Mouse (Mus musculus): ENCODE data around the gene Tbc1d10a.

Tbc1d10a gene

DNA sequence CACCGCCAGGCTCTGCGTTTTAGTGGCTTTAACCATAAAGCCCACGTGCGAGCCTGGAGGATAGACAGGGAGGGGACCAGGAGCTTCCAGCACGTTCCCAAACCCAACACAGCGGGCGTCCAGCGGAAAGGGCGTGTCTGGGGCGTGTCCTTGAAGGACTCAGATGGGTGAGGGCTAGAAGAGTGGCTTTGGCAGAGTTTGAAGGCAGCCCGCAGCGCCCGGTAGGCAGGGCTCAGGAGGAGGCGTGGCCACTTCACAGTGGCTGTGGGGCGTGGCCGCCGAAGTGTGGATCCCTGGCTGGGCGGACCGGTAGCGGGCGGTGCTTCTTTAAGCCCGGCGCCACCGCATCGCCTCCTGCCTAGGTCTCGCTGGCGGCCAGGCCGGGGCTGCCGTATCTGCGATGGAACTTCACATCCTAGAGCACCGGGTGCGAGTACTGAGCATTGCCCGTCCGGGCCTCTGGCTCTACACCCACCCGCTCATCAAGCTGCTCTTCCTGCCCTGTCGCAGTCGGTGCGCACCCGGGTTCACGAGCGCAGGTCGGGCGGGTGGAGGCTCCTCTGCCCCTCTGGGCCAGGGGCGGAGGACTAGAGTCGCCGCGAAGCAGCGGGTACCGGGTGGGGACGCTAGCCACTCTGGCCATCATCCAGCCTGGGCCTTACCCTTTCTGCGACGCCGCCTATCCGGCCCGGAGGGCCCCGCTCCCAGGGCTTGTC, 31.5 kb downstream of the Tbc1d10a start, which contains the start of gene Castor1:
Gene Castor1 (plus strand): TSS at position 312 of the 716 bp plus-strand sequence.
- peak; percentile 84 for DNase-seq

DNA sequence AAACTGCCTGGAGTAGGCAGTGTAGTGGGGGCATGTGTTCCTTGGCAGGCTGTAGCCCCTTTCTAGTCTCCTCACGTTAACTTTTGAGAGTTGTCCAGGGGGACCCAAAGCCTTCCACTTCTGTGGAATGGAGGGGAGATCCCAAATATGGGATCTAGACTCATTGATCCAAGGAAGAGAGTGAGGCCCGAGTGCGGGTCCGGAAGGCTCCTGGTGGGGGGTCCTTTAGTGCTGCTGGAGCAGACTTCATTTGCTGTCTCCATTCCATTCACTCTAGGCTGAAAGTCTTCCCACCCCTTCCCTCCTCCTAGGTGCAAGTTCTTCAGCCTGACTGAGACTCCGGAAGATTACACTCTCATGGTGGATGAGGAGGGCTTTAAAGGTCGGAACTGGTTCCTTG, 32.0 kb downstream of the Tbc1d10a start:
- DNase-seq = no peak

DNA sequence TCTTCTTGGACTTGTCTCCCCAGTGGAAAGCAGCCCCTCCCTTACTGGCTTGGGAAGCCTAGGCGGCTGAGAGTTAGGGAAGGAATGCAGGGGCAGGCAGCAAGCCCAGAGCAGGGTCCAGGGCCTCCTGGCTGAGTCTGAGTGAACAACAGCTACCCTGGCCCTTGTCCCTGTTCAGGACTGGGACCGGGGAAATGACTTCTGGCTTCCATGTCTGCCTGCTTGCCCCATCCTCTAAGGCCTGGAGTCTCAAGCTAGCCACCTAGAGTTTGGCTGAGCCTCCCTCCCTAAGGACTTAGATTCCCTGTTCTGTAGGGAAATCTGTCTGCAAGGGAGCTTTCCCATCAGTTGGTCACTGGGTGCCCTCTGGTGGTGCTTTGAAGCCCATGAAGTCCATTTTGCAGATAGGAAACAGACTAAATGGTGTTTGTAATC, 32.7 kb downstream of the Tbc1d10a start:
- DNase-seq = peak; percentile 36

DNA sequence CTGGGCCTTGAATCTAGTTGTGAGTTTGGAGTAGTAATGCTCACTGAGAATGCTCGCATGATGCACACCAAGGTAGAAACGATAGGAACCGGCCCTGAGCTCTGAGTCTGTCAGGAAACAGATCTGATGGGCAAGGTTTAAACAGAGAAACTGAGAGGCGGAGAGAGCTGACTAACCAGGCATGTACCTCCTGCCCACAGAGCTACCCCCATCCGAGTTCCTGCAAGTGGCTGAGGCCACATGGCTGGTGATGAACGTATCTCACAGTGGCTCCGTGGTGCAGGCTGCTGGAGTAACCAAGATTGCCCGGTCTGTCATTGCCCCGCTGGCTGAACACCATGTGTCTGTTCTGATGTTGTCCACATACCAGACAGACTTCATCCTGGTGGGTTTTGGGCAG, 33.3 kb downstream of the Tbc1d10a start:
- no peak for DNase-seq

DNA sequence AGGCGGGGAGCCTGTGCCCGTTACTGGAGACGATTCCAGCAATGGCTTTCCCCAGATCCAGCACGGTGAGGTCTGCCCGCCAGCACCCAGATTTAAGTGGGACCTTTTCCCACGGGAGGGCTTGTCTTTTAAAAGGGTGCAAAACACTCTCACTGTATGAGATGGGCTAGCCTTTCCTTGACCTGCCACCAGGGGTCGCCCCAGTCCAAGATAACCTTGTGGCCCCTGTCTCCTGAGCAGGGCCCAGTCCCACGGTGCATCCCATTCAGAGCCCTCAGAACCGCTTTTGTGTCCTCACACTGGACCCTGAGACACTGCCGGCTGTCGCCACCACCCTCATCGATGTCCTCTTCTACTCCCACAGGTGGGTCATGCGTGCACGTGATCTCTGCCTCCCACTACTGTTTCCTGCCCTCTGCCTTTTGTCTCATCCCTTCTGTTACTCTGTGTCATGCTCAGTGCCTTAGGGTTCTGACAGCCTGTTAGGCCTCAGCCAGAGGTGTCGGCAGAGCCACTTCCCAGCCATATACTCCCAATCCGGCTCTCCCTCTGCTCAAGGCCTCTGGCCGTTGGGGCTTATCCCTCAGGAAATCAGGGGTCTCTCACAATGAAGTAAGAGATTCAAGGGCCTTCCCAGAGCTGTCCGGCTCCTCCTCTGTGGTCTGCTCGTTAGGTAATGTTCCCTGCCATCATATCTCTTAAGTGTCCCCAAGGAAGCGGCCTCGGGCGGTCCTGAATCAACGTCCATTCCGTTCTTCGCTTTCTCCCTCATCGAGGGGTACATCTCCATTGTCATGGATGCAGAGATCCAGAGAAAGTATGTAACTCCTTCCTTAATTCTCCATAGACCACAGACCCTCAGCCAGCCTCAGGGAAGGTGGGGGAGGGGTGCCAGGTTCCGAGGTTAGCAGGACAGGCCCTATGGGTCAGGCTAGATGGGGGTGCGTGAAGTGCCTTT, 34.1 kb downstream of the Tbc1d10a start:
- DNase-seq = peak; percentile 87

DNA sequence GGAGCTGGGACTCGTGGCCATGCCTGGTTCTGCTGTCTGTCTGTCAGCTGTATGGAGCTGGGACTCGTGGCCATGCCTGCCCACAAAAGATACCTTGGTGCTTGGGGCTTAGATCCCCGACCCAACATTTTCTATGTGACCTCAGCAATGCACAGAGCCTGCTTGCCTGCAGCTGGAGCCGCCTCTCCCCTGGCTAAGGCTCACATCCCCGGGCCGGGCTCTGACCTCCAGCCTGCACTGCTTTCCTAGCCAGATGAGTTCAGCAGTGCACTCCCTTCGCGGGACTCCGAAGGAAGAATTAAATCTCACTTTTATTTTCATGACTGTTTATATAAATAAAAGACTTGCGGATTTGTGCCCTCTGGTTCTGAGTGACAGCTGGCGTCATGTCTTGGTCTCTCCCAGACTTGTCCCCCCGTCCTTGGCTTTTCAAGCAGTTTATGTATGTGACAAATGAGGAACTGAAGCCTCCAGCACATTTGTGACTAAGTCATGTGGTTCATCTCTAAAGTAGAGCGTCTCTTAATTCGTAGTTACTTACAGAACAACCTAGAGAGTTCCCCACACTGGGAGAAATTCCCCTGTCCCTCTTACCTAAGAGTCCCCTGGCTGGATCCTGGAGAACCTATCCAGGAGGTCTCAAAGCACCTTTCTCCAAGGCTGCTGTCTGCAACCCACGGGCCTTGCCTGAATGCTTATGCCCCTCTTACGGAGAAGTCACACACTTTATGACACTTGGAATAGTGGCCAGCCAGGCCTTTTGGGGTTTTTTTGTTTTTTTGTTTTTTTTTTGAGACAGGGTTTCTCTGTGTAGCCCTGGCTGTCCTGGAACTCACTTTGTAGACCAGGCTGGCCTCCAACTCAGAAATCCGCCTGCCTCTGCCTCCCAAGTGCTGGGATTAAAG, 35.7 kb downstream of the Tbc1d10a start:
- DNase-seq = no peak

DNA sequence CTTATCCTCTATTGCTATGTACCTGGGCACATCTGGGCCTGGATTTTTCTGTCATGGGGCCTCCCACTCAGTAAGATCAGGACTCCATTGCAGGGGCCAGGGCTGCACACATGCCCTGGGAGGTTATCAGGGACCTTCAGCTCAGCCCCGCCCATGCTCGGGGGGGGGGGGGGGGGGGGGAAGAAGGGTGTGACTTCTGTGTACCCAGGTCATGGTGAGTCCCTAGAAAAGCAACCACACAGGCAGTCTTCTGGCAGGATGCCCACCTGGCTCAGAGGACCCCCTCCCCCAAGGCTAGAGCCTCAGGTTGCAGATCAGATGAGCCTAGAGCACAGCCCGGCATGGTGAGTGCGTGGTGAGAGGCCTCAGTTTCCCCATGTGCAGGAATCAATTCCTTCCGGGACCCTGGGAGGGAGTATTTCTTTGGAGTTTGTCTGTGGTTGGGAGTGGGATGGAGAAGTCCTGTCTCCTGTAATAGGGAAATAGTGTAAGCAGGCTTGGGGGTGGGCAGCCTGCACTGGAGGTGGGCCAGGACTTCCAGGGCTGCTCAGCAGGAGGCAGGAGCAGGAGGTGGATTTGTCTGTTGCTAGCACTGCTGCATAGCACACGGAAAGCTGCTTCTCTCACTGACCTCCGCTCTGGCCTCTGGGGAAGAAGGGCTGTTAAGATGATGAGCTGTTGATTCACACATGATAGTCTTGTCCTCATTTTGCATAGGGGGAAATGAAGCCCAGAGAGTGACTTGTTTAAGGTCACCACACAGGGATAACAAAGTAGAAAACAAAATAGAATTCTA, 37.0 kb downstream of the Tbc1d10a start:
- DNase-seq = no peak

DNA sequence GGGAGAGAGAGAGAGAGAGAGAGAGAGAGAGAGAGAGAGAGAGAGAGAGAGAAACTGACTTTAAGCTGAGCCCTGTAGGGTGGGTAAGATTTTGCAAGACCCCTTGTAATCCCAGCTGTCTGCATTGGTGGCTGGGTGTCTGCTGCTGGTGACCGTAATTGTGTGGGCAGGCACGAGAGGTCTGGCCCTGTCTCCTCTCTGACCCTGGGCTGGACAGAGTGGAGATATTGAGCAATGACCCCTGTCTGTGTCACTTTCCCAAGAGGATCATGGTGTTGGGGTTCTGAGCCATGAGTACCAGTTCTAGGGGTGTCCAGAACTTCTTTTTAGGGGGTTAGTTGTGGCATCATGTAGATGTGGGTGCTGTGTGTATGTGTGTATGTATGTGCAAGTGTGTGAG, 37.6 kb downstream of the Tbc1d10a start:
- DNase-seq = no peak

DNA sequence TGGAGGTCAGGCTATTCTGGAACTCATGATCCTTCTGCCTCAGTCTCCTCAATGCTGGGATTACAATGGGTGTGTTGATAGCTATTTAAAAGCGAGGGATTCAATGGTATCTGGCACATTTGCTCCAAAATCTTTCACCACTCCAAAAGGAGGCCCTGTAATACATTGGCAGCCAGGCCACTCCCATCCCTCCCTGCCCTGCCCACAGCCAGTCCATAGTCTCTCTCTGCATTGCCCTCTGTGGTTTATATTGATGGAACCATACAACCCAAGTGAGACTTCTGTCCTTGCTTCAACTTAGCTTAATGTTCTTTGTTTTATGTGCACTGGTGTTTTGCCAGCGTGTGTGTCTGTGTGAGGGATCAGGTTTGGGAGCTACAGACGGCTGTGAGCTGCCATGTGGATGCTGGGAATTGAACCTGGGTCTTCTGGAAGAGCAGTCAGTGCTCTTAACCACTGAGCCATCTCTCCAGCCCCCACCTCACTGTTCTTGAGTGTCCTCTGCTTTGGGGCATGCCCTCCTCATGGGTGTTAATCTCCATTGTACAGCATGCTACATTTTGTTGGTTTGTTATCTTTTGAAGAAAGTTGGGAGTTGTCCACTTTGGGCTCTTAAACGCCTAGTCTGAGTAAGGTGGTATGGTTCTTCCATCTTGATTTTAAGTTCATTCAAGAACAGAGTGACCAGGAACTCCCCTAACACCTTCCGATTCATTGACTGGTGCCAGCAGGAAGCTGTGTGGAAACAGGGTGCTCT, 40.2 kb downstream of the Tbc1d10a start:
- no peak for DNase-seq

DNA sequence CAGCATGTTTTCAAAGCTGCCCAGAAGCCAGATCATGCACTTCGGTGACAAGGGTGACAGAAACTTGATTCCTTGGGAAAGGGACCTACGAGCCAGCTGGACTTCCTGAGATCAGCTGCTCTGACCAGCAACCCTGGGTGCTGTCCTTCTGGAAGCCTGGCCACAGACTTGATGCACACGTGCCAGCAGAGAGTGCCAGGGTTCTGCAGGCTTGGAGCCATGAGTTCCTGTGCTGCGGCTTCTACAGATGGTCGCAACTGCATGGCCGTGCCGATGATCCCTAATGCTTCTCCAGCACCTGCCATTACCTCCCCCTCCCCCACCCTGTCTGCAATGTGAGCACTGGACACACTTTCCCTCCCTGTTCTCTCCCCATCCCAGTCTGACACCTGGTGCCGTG, 41.9 kb downstream of the Tbc1d10a start:
- DNase-seq = no peak

DNA sequence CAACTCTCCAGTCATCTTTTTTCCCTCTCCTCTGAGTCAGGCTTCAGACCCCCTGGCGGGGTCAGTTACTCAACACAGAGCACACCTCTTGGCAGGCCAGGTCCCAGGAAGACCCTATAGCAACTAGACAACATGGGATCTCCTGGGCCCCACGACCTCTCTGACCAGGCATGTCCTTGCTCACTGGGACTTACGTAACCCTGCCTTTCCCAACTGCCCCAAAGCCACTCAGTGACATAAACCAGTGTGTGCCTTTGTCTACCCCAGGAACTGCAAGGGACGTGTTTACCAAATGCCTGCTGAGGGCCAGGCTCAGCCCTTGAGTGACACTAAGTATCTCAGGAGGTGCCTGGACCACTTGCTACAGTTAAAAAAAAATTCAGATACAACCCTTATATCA, 43.3 kb downstream of the Tbc1d10a start:
- DNase-seq = no peak

DNA sequence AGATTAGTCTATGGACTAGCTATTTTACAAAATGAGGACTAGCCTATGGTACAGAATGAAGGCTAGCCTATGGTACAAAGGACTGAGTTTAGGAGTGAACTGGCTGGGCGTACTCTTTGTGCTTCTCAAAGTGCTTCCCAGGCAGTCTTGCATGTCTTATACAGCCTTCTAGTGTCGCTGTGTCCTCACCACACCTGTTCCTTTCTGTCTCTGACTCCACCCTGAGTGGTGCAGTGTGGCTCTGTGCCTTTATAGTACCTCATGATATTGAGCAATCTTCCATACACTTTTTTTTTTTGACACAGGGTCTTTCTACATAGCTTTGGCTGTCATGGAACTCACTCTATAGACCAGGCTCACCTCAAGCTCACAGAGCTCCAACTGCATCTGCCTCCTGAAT, 44.8 kb downstream of the Tbc1d10a start:
- DNase-seq = no peak

DNA sequence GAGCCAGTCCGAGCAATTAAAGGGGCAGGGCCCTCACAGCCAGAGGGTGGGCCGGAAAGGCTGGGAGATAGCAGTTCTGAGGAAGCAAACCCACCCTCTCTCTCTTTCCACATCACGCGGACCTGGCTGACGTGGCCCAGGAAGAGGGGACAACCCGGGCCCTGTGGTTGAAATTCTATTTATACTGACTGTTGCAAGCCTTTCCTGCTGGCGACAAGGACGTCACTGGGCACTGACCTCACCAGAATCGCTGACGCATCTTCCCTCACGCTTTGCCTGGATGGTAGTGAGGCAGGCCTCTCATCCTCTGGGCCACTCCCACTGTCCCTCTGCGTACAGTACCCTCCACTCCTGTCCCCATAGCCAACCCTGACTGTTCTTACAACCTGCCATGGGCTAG, 46.1 kb downstream of the Tbc1d10a start:
- no peak for DNase-seq

DNA sequence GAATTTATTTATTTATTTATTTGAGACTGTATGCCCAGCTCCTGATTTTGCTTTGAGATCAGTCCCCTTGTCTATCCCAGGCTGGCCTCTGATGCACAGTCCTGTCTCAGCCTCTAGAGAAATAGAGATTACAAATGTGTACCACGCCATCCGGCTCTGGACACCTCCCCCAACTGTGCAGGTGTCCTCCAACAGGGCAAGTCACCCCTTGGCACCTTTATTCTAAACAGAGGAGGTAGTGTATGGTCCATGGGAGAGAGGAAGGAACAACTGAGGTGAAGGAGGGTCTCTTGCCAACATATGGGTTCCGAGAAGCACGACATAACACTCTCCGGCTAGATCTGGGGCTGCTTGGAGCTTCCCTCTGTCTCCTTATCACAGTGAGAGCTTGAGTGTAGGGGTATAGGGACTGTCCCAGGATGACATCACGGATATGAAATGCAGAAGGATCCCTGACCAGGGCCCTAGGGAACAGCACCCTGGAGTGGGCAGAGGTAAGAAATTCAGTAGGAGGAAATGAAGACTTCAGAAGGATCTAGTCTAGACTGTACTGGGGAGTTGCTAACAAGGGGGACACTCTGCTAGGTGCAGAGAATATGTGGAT, 48.6 kb downstream of the Tbc1d10a start:
- DNase-seq = no peak

DNA sequence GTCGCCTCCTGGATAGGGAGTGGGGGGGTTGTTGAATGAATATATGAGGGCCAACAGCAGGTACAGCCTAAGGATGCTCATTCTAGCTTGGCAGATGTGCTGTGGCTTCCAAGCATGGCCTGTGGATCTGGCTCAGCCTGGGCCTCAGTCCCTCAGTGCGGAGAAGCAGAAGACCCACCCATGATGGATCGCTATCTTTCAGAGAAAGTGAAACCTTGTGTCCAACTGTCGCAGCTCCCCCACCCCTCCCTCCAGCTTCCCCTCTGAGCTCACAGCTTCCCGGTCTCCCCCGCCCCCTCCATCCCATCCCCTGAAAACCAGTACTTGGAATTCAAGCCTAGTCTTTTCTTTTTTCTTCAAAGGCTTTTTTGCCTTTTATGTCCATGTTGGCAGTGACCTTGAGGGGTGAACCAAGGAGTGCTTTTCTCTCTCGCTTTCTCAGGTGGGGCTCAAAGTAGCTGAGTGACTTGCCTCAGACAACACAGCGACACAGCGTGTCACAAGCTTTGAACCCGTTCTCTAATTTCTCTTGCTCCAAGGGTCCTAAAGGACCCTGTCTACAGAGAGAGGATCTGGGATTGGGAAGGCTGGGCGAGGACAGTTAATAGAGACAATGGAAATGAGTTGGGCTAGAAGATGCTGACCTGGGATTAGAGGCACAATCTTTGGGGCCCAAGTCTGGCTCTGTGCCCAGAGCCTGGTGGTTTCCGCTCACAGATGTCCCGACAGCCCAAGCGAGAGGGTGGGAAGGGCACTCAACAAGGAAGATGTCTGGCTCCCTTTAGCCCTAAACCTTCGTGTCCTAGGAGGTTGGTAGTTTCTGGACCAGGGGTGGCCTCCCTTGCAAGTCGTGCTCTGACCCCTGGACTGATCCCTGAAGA, 49.3 kb downstream of the Tbc1d10a start, which contains the start of gene Osm:
Gene Osm (plus strand): TSS at position 756 of the 881 bp plus-strand sequence.
- peak; percentile 68 for DNase-seq

DNA sequence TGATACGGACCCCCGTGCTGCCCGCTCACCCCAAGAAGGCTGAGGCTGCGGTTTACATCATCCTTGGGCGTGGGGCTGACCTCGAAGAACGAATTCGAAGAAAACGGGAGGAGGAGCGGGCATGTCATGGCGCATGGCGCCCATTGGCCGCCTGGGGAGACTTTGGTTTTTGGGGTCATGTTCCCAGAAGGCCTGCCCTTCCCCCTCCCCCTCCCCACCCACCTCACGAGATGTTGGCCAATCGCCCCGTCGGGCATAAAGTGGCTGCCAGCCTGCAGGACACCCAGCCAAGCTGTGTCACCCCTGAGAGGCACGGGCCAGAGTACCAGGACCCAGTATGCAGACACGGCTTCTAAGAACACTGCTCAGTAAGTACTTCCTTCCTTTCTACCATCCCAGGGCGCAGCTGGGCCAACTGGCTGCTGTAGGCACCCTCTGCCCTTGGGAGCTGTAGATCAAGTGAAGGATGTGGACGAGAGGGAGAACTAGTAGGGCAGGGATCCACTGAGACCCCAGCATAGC, 50.0 kb downstream of the Tbc1d10a start:
- peak; percentile 50 for DNase-seq

DNA sequence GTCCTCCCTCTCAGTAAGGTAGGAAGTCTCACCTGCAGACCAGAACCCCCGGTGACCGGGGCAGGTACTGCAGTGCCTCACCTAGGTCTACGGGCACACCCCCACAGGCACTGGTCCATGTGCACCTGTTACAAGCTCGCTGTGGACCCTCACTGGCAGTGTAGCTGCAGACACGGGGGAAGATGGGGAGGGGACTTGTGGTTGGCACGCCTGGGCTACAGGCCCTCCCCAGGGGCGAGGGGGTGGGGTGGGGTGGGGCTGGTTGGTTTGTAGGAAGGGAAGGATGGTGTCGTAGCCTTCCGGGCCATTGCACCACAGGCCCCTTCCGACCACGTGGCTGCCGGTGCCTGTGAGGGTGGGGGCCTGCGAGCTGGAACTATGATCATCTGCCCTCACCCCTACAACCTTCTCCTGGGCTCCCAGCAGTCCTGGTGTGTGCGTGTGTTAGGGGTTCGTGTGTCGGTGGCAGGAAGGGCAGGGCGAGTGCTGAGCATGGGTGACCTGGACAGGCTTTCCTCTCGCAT, 50.9 kb downstream of the Tbc1d10a start:
- DNase-seq = peak; percentile 74

DNA sequence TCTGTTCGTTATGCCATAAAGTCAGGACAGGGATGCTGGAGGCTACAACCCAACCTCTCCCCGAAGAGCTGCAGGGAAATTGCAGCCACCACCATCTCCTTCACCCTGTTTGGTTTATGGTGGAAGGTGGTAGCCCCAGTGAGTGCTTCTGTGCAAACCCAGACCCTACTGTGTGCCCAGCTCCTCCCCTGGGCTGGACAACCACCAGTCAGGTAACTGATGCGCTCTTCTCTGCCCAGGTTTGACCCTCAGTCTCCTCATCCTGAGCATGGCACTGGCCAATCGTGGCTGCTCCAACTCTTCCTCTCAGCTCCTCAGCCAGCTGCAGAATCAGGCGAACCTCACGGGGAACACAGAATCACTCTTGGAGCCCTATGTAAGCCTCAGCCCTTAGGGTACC, 51.6 kb downstream of the Tbc1d10a start:
- no peak for DNase-seq

DNA sequence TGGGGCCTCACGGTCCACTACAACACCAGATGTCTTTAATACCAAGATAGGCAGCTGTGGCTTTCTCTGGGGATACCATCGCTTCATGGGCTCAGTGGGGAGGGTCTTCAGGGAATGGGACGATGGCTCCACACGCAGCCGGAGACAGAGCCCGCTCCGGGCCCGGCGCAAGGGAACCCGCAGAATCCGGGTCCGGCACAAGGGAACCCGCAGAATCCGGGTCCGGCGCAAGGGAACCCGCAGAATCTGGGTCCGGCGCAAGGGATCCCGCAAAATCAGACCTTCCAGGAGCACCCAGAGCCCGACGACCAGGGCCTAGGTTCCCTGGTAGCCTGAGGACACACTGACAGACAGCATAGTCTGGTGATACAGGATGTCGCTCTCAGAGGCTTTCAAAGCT, 53.1 kb downstream of the Tbc1d10a start:
- no peak for DNase-seq
